Mouse (Mus musculus): ENCODE data around the gene Ihh. TPM values are rescaled to one million over a fixed set of nuclear protein-coding genes. Genes with fewer than 3 reads are reported as not detected.

Ihh gene
- polyA plus RNA-seq, 1 experiment from 2014 or later, result 2.7 TPM

DNA sequence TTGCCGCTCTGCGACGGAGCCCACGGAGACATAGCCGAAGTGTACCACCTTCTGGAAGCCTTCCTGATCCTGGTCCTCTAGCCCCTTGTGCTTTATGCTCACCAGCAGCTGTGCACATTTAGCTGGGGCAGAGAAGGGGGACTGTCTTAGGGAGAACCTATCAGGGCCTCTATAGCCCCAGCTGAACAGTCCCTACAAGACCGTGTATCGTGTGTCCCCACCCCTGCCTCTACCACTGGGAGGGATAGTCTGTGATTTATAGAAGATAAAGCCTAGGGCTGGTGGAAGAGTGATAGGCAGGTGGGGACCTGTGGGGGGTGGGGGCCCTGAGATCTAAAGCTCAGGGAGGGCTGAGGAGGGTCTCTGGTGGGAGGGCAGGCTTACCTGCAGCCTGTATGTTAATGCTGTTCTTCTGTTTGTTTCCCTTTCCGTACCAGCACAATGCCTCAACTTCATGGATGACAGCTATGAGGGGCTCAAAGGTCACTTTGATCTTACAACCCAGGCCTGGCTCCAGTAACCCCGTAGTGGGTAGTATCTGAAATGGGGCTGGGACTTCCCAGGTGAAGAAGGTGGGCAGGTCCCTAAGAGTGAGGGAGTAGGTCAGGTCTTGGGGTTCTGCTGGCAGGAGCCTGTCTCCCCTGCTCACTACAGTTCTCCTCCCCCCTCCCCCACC lies 23.7 kb downstream of the Ihh start:
- Histone ChIP-seq H3K27me3 (replicated peaks; ENCODE audit: control insufficient read depth, insufficient read depth, low read length) (peaks cover 24% of the 10 kb centered on the region; the same call in 1 of the 2 replicates), H3K27ac (ENCODE audit: low read depth, low read length) (no peak overlapping the region), H3K9me3 (ENCODE audit: control insufficient read depth, low read length) (no peaks in the 10 kb centered on the region), H3K4me1 (replicated peaks; ENCODE audit: control insufficient read depth, insufficient read depth, low read length) (no peaks in the 10 kb centered on the region), H3K36me3 (ENCODE audit: control insufficient read depth, insufficient read depth, low read length) (no peaks in the 10 kb centered on the region), H3K9ac (ENCODE audit: low read depth, low read length) (no peak overlapping the region), H3K4me2 (no peak overlapping the region), H3K4me3 (ENCODE audit: low read depth, low read length) (no peak overlapping the region)
- no peak for ATAC-seq (replicated peaks; ENCODE audit: low FRiP score)
- DNase-seq (ENCODE audit: low spot score), result no peak
- WGBS, result 73% methylated on average over 9 of the region's 9 CpGs

DNA sequence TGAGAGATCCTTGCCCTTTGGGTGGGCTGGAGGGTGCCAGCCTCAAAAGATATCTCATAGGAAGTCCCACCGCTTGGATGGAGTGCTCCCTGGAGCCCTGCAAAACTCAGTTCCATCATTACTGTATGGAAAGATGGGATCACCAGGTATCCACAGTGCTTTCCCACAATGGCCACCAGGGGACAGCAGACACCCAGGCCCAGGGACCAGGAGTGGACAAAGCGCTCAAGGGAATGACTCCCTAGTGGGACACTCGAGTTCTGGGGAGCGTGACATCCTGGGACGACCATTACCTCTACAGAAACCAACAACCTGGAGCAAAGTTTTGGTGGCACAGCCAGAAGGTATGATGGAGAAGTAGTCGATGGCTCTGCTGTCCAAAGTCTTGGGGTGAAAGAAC lies 24.8 kb downstream of the Ihh start:
- no peaks in the 10 kb centered on the region for H3K36me3 ChIP-seq (ENCODE audit: control insufficient read depth, insufficient read depth, low read length)
- H3K9me3 ChIP-seq (ENCODE audit: control insufficient read depth, low read length), result no peaks in the 10 kb centered on the region
- no peak overlapping the region for H3K4me2 ChIP-seq
- DNase-seq (ENCODE audit: low spot score) (no peak), ATAC-seq (replicated peaks; ENCODE audit: low FRiP score) (no peak)
- no peak overlapping the region for H3K27ac ChIP-seq (ENCODE audit: low read depth, low read length)
- H3K9ac ChIP-seq (ENCODE audit: low read depth, low read length), result no peak overlapping the region
- H3K4me1 ChIP-seq (replicated peaks; ENCODE audit: control insufficient read depth, insufficient read depth, low read length), result no peaks in the 10 kb centered on the region
- peaks cover 24% of the 10 kb centered on the region; the same call in 1 of the 2 replicates for H3K27me3 ChIP-seq (replicated peaks; ENCODE audit: control insufficient read depth, insufficient read depth, low read length)
- no peak overlapping the region for H3K4me3 ChIP-seq (ENCODE audit: low read depth, low read length)
- WGBS, result 38% methylated on average over 6 of the region's 6 CpGs

DNA sequence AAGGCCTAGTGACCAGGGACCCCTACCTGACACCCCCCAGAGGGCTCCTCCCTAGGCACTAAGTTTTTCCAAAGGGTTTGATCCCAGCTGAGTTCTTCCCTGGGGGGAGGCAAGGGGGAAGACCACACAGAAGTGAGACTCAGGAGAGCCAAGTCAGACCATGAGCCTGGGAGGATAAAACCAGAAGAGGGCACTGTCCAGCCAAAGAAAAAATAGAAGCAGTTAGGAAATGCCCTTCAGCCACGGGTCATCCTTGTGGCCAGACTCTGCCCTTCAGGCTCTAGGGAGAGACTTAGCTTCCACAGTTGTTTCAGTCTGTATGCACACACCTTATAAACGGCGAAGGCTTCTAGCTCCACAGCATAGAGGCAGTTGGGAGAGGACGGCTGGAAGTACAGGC lies 27.0 kb downstream of the Ihh start:
- H3K27me3 ChIP-seq (replicated peaks; ENCODE audit: control insufficient read depth, insufficient read depth, low read length), result peaks cover 21% of the 10 kb centered on the region; the same call in 1 of the 2 replicates
- DNase-seq (ENCODE audit: low spot score) (no peak), ATAC-seq (replicated peaks; ENCODE audit: low FRiP score) (no peak)
- no peak overlapping the region for H3K4me2 ChIP-seq
- no peak overlapping the region for H3K4me3 ChIP-seq (ENCODE audit: low read depth, low read length)
- no peak overlapping the region for H3K27ac ChIP-seq (ENCODE audit: low read depth, low read length)
- H3K9me3 ChIP-seq (ENCODE audit: control insufficient read depth, low read length), result no peaks in the 10 kb centered on the region
- H3K9ac ChIP-seq (ENCODE audit: low read depth, low read length), result no peak overlapping the region
- H3K4me1 ChIP-seq (replicated peaks; ENCODE audit: control insufficient read depth, insufficient read depth, low read length), result no peaks in the 10 kb centered on the region
- H3K36me3 ChIP-seq (ENCODE audit: control insufficient read depth, insufficient read depth, low read length), result no peaks in the 10 kb centered on the region
- WGBS, result 56% methylated on average over 4 of the region's 4 CpGs

DNA sequence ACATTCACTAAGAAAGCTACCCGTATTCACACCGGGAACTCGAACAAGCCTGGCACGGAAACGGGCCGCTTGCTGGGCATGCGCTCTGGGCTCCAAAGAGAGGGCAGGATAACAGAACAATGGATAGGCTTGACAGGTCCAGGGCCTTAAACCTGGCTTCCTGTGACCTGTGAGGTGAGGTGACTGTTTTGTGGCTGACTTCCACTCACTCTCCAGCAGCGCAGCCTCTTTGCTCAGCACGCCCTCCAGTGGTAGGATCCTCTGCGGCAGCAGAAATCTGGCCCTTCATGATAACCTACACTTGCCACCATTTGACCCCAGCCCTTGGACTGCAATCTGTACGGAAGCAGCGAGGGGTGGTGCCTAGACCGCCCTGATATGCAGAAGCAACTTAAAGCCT lies 35.8 kb downstream of the Ihh start:
- DNase-seq (ENCODE audit: low spot score) (no peak), ATAC-seq (replicated peaks; ENCODE audit: low FRiP score) (no peak)
- H3K4me3 ChIP-seq (ENCODE audit: low read depth, low read length), result no peak overlapping the region
- no peaks in the 10 kb centered on the region for H3K9me3 ChIP-seq (ENCODE audit: control insufficient read depth, low read length)
- H3K27ac ChIP-seq (ENCODE audit: low read depth, low read length), result no peak overlapping the region
- 29% methylated on average over 13 of the region's 13 CpGs for WGBS
- H3K4me1 ChIP-seq (replicated peaks; ENCODE audit: control insufficient read depth, insufficient read depth, low read length), result no peaks in the 10 kb centered on the region
- H3K9ac ChIP-seq (ENCODE audit: low read depth, low read length), result no peak overlapping the region
- no peak overlapping the region for H3K4me2 ChIP-seq
- no peaks in the 10 kb centered on the region for H3K36me3 ChIP-seq (ENCODE audit: control insufficient read depth, insufficient read depth, low read length)
- H3K27me3 ChIP-seq (replicated peaks; ENCODE audit: control insufficient read depth, insufficient read depth, low read length), result peaks cover 7% of the 10 kb centered on the region; the same call in 1 of the 2 replicates

DNA sequence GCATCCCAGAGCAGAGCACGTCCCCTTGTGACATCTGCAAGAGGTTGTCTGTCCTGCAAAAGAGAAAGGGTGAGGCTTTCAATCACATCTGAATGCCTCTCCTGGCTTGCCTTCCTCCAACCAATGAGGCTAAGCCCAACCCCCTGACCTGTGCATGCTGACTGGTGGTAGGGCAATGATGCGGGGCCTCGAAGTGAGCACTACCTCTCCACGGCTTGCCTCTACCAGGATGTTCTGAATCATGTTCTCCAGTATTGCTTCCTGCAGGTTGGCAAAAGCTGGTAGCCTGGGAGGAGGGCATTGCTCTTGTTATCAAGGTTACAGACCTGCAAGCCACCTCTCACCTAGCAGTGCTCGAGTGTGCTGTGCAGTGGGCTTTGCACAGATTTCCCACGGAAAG lies 49.3 kb downstream of the Ihh start:
- no peak for DNase-seq (ENCODE audit: low spot score)
- no peak overlapping the region for H3K9ac ChIP-seq (ENCODE audit: low read depth, low read length)

DNA sequence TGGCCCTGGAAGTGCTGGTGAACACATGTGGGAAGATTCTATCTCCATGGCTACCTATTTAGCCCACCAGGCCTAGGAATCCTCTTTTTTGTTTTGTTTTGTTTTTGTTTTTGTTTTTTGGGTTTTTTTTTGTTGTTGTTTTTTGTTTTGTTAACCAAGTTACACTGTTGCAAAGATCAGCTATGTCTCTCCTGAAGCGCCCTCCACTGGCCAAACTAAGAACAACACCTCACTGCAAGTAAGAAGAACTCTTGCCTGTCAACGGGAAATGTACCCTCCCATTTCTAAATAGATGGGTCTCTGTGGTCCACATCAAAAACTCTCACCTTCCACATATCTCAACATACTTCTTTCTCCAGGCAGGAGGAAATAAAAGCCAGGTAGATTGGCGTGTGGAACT lies 49.8 kb downstream of the Ihh start:
- Histone ChIP-seq H3K36me3 (ENCODE audit: control insufficient read depth, insufficient read depth, low read length) (no peaks in the 10 kb centered on the region), H3K9me3 (ENCODE audit: control insufficient read depth, low read length) (no peaks in the 10 kb centered on the region), H3K27ac (ENCODE audit: low read depth, low read length) (no peak overlapping the region), H3K27me3 (replicated peaks; ENCODE audit: control insufficient read depth, insufficient read depth, low read length) (peaks cover 75% of the 10 kb centered on the region), H3K4me2 (no peak overlapping the region), H3K4me1 (replicated peaks; ENCODE audit: control insufficient read depth, insufficient read depth, low read length) (no peaks in the 10 kb centered on the region; the same call in 1 of the 2 replicates), H3K9ac (ENCODE audit: low read depth, low read length) (no peak overlapping the region), H3K4me3 (ENCODE audit: low read depth, low read length) (no peak overlapping the region)
- WGBS, result 7% methylated on average over 3 of the region's 3 CpGs
- DNase-seq (ENCODE audit: low spot score) (no peak), ATAC-seq (replicated peaks; ENCODE audit: low FRiP score) (no peak)

More for the DNA sequence above, 49.3 kb downstream of the Ihh start:
- H3K4me1 ChIP-seq (replicated peaks; ENCODE audit: control insufficient read depth, insufficient read depth, low read length), result no peaks in the 10 kb centered on the region; the same call in 1 of the 2 replicates
- 14% methylated on average over 6 of the region's 6 CpGs for WGBS
- no peak overlapping the region for H3K4me3 ChIP-seq (ENCODE audit: low read depth, low read length)
- no peaks in the 10 kb centered on the region for H3K36me3 ChIP-seq (ENCODE audit: control insufficient read depth, insufficient read depth, low read length)
- H3K27me3 ChIP-seq (replicated peaks; ENCODE audit: control insufficient read depth, insufficient read depth, low read length), result peaks cover 70% of the 10 kb centered on the region
- no peaks in the 10 kb centered on the region for H3K9me3 ChIP-seq (ENCODE audit: control insufficient read depth, low read length)
- no peak overlapping the region for H3K27ac ChIP-seq (ENCODE audit: low read depth, low read length)
- ATAC-seq (replicated peaks; ENCODE audit: low FRiP score), result no peak
- no peak overlapping the region for H3K4me2 ChIP-seq

DNA sequence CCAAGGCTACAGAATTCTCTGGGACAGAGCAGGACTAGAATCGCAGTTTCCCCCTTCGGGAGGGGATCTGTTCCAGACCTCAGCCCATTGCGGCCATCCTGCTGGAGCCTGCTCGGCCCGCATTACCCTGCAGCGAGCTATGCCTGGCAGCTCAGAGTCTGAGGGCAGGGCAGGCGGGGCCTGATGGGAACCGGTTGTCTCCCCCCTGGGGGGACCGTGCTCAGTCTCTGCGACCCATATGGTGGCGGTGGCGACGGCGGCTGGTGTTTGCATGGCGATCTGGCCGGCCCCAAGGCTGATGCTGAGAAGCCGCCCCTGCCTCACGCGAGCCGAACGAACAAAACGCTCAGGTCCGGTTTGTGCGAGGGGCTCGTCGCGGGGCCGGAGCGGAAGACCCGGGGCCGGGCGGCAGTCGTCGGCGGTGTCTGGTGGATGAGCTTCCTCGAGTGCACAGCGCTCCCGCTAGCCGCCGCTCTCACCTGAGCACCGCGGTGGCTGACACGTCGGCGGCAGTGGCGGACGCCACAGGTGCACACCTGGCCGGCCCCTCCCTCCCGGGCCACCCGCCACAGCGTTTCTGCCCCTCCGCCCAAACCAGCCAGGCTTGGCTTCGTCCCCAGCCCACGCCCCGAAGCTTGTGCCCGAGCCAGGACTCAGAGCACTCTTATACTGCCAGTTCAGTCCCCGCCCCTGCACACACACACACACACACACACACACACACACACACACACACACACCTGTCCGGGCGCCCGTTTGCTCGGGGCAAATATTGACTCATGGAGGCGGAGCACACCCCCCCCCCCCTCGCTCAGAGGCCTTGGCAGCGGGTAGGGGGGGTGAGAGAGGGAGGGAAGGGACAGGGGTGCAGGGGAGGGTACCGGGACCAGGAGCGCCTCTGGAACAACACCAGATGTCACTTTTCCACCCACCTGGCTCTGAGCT lies 50.9 kb downstream of the Ihh start:
- peak; percentile 57; the same call in 1 of the 2 replicates for ATAC-seq (replicated peaks; ENCODE audit: low FRiP score)
- DNase-seq (ENCODE audit: low spot score), result no peak

DNA sequence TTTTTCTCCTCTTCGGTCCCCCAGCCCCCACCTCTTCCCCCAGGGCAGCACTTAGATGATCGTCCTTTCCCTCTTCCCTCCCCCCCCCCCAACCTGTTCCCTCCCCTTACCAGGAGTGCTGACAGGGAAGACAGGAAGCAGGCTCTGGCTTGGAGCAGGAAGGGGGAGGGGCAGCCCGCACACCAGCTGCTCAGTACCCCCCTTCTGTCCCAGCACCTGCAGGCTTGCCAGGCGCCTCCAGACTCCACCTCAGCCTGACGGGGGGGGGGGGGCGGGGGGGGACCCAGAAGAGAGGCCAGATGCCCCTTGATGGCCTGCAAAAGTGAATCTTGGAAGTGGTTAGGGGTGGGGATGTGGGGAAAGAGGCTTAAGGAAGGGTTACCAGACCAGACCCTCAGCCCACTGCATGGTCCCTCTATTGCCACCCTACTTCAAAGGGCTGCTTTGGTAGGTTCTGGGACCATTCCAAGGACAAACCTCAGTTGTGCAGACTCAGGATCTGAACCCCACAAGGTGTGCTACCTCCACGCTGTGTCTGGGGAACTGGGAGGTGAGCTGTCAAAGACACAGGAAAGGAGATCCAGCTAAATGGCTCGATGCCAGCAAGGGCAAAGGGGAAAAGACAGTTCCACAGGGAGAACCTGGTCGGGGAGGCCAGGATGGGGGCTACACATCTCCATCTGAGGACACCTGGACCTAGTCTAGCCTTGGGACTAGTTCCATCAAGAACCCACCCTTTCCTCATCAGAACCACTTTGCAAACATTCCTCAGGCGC lies 52.6 kb downstream of the Ihh start:
- Histone ChIP-seq H3K4me3 (ENCODE audit: low read depth, low read length) (no peak overlapping the region), H3K4me2 (no peak overlapping the region), H3K36me3 (ENCODE audit: control insufficient read depth, insufficient read depth, low read length) (no peaks in the 10 kb centered on the region), H3K27me3 (replicated peaks; ENCODE audit: control insufficient read depth, insufficient read depth, low read length) (peaks cover 95% of the 10 kb centered on the region), H3K9me3 (ENCODE audit: control insufficient read depth, low read length) (no peaks in the 10 kb centered on the region), H3K9ac (ENCODE audit: low read depth, low read length) (no peak overlapping the region), H3K4me1 (replicated peaks; ENCODE audit: control insufficient read depth, insufficient read depth, low read length) (no peaks in the 10 kb centered on the region; the same call in 1 of the 2 replicates), H3K27ac (ENCODE audit: low read depth, low read length) (no peak overlapping the region)
- ATAC-seq (replicated peaks; ENCODE audit: low FRiP score) (no peak), DNase-seq (ENCODE audit: low spot score) (no peak)
- 6% methylated on average over 7 of the region's 10 CpGs for WGBS

More for the DNA sequence above, 50.9 kb downstream of the Ihh start:
- 3% methylated on average over 59 of the region's 66 CpGs for WGBS
- no peaks in the 10 kb centered on the region; the same call in 1 of the 2 replicates for H3K4me1 ChIP-seq (replicated peaks; ENCODE audit: control insufficient read depth, insufficient read depth, low read length)
- no peaks in the 10 kb centered on the region for H3K36me3 ChIP-seq (ENCODE audit: control insufficient read depth, insufficient read depth, low read length)
- H3K9me3 ChIP-seq (ENCODE audit: control insufficient read depth, low read length), result no peaks in the 10 kb centered on the region
- peak overlapping the region; percentile 30 for H3K4me3 ChIP-seq (ENCODE audit: low read depth, low read length)
- H3K27ac ChIP-seq (ENCODE audit: low read depth, low read length), result peak overlapping the region; percentile 7; the same call in 1 of the 2 replicates
- peak overlapping the region; percentile 59 for H3K4me2 ChIP-seq
- 0 out of 2 replicates have a peak overlapping the region, but pooled peaks have one; percentile 6 for H3K9ac ChIP-seq (ENCODE audit: low read depth, low read length)
- H3K27me3 ChIP-seq (replicated peaks; ENCODE audit: control insufficient read depth, insufficient read depth, low read length), result peaks cover 86% of the 10 kb centered on the region
